Mouse (Mus musculus) 3T3-L1 (cell line): ENCODE results near the gene Hist2h3c2.

ENCODE experiments used
- DNase-seq: peaks from one replicate; pipeline ENCODE4 v3.0.0-alpha.2; 2015; ENCODE audit warnings: low read depth, low spot score

The Hist2h3c2 gene

GRCm38 (mm10) chr3:96197129-96197749 is 41.7 kb downstream of the Hist2h3c2 start:
- DNase-seq = peak; percentile 95

GRCm38 (mm10) chr3:96196437-96197128 is 42.3 kb downstream of the Hist2h3c2 start:
- no peak for DNase-seq

- no peak for DNase-seq
These were observed 43.2 kb downstream of the Hist2h3c2 start for GRCm38 (mm10) chr3:96195616-96196313.

GRCm38 (mm10) chr3:96194966-96195365 is 44.0 kb downstream of the Hist2h3c2 start:
- DNase-seq = no peak

- no peak for DNase-seq
These were observed 46.0 kb downstream of the Hist2h3c2 start for GRCm38 (mm10) chr3:96192977-96193376.
